Mouse (Mus musculus) embryonic facial prominence, embryonic 10.5 days (tissue): ENCODE data around the gene Tet2. TPM values are rescaled to one million over a fixed set of nuclear protein-coding genes. Genes with fewer than 3 reads are reported as not detected.

Experiments
- DNase-seq: peaks from one replicate; pipeline ENCODE4 v3.0.0-alpha.2; 2017; ENCODE audit warnings: low spot score
- H3K27ac ChIP-seq: fragments of 300-500 bp; sonication (generic); replicated peaks from 2 replicates; pipeline ENCODE4 v1.5.1; 2016; ENCODE audit warnings: mild to moderate bottlenecking
- H3K27me3 ChIP-seq: fragments of 300-500 bp; sonication (generic); replicated peaks from 2 replicates; pipeline ENCODE4 v1.6.1; 2016; ENCODE audit warnings: low read depth, mild to moderate bottlenecking; ENCODE audit not compliant: poor library complexity, severe bottlenecking
- H3K36me3 ChIP-seq: fragments of 300-500 bp; sonication (generic); replicated peaks from 2 replicates; pipeline ENCODE4 v1.6.1; 2016; ENCODE audit warnings: mild to moderate bottlenecking, moderate library complexity
- H3K4me1 ChIP-seq: fragments of 300-500 bp; sonication (generic); 2 replicates; pipeline ENCODE4 v1.6.1; 2016
- H3K4me3 ChIP-seq: fragments of 300-500 bp; sonication (generic); 2 replicates; pipeline ENCODE4 v1.5.1; 2016; ENCODE audit warnings: mild to moderate bottlenecking, moderate library complexity
- H3K9me3 ChIP-seq: fragments of 300-500 bp; sonication (generic); 2 replicates; pipeline ENCODE4 v1.6.1; 2016; ENCODE audit warnings: mild to moderate bottlenecking
- WGBS: fragments of 180-500 bp; shearing (Covaris S2); methylation state at CpG from one replicate; pipeline ENCODE4 v1.1.7; 2016; 5-methylcytosine and 5-hydroxymethylcytosine counted together
- polyA plus RNA-seq: library from polyadenylated mRNA; unstranded; fragments of >200 nt; fragmentation: Nextera tagmentation; extraction: Ambion mirVana; gene quantifications from 2 replicates; pipeline ENCODE4 v1.2.1, GENCODE M21; 2016

The Tet2 gene
- polyA plus RNA-seq, 1 experiment from 2014 or later: 19.0 TPM

DNA sequence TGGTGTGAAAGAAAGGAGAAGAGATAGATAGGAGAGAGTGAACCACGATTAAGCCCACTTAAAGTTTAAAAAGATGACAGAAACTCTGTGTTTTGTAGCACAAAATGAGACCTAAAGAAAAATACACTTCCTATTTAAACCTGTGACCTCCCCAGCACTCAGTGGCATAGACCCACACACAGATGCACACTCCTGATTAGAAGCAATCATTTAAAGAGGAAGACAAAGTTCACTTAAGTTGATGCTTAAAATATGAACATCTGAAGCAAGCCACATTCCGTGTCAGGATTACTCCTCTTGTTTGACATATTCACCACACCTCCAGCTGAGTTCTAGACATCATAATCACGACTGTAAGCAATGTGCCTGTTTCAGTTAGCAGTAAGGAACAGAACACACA is 14.3 kb downstream of the Tet2 start:
- Histone ChIP-seq H3K4me3 (no peak overlapping the region), H3K36me3 (peaks cover 7% of the 10 kb centered on the region; the same call in 1 of the 2 replicates), H3K27me3 (no peaks in the 10 kb centered on the region), H3K4me1 (peaks cover 14% of the 10 kb centered on the region), H3K27ac (no peak overlapping the region), H3K9me3 (no peaks in the 10 kb centered on the region)
- 84% methylated on average over 3 of the region's 3 CpGs for WGBS
- no peak for DNase-seq

DNA sequence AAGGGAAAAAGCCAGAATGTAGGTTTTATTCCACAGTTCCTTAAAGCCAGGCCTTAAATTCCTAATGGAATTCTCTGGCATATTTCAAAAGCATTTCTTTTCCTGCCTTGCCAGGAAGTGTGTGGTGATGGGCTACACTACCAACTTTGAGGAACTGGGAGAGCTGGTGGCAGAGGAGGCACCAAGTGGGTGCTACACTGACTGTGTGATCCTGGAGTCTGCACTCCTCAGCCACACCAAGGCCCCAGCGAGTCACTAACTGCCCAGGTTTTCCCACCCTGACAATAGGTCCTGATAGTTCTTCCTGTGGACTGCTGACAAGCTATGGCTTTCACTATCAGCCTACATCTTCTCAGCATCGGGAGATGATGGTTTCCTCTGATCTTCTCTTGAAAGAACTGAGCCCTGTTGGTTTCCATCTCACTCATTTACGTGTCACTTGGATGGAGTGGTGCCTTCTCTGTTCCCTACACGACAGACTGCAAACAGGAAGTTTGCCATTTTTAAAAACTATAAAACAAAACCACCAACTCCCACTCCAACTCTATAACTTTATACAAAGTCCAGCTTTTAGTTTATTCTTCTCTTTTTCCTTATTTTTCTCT is 18.7 kb downstream of the Tet2 start:
- 86% methylated on average over 4 of the region's 4 CpGs for WGBS
- Histone ChIP-seq H3K36me3 (peaks cover 18% of the 10 kb centered on the region), H3K4me3 (no peak overlapping the region), H3K27me3 (no peaks in the 10 kb centered on the region), H3K4me1 (no peaks in the 10 kb centered on the region), H3K27ac (no peak overlapping the region), H3K9me3 (no peaks in the 10 kb centered on the region)
- no peak for DNase-seq

DNA sequence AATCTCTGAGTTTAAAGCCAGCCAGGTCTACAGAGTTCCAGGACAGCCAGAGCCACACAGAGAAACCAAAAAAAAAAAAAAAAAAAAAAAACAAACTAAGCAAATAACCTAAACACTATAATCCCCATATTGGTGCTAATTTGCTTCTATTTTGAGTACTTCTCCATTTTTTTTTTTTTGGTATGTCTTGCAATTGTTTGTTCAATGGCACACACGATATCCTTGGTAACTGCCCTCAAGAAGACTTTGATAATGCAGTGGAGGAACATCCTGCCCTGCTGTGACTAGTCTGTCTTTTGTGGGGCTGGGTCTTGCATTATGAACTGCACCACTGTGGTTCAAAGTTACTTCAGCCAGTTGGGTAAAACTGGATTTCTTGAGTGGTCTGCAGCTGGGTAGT is 19.4 kb downstream of the Tet2 start:
- no peak overlapping the region for H3K27ac ChIP-seq
- no peaks in the 10 kb centered on the region for H3K9me3 ChIP-seq
- no peaks in the 10 kb centered on the region for H3K4me1 ChIP-seq
- peaks cover 18% of the 10 kb centered on the region for H3K36me3 ChIP-seq
- 90% methylated on average over 1 of the region's 1 CpGs for WGBS
- no peak for DNase-seq
- no peak overlapping the region for H3K4me3 ChIP-seq
- H3K27me3 ChIP-seq: no peaks in the 10 kb centered on the region

DNA sequence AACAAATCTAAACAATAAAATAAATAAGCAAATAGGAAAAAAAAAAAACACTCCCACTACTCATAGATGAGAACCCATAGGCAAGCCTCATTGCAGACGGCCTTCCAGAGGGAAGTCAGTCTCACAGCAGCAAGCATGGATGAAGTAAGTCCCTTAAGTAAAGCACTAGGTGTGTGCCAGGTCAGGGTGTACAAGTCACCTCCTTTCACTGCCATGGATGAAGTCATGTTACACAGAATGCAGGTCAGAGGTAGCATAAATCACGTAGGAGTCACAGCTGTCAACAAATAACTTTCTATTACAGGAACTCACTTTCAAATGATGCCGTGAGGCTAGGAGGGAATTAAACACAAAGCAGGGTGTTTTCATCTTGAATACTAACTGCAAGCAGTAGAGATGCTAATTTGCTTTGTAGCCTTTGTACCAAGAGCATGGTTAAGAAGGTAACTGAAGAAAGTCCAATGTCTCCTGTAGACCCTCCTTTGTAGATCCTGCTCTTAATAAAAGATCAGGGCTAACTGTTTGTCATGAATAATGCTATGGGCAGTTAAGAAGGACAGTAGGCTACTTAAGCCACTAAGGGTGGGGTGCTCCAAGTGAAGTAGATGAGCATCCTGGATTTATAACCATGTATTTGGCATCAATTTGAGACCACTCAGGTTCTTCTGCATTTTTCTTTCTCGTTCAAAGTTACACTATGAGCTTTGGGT is 20.4 kb downstream of the Tet2 start:
- no peak for DNase-seq
- Histone ChIP-seq H3K4me3 (no peak overlapping the region), H3K27me3 (no peaks in the 10 kb centered on the region), H3K4me1 (no peaks in the 10 kb centered on the region), H3K36me3 (peaks cover 18% of the 10 kb centered on the region), H3K9me3 (no peaks in the 10 kb centered on the region), H3K27ac (no peak overlapping the region)
- 89% methylated on average over 4 of the region's 4 CpGs for WGBS

DNA sequence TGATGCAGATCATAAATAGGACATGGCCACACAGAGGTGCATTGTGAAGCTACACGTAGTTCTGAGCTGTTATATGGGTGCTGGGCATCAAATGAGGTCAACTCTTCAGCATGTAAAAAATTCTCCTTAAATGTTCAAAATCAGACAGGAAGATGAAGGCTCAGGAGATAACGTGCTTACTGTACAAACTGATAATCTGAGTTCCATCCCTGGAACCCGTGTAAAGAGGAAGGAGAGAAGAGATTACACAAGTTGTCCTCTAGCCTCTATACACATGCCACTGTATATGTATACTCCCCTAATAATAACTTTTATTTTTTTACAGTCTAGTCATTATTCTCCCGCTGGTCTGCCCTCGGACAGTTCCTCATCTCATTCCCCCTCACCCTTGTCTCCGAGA is 21.7 kb downstream of the Tet2 start:
- Histone ChIP-seq H3K27ac (no peak overlapping the region), H3K9me3 (no peaks in the 10 kb centered on the region), H3K4me3 (no peak overlapping the region), H3K36me3 (peaks cover 20% of the 10 kb centered on the region), H3K27me3 (no peaks in the 10 kb centered on the region), H3K4me1 (no peaks in the 10 kb centered on the region)
- DNase-seq: no peak
- 91% methylated on average over 6 of the region's 6 CpGs for whole genome bisulfite sequencing

DNA sequence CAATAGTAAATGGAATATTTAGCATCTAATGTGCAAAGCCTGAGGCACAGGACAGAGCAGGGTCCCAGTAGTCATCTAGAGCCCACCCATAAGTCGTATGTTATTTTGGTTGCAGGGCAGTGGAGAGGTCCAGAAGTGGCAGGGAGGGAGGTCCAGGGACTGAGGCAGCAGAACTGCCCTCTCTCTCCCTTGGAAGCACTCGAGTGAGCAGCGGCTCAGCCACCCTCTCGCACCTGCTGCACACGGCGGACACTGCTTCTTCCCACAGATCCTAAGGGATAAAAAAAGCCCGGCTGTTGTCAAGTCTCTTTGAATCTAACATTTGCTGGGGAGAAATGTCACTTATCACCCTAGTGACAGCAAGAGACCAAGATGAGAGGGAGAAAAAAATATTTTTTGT is 22.6 kb downstream of the Tet2 start:
- H3K36me3 ChIP-seq: peaks cover 24% of the 10 kb centered on the region
- no peaks in the 10 kb centered on the region for H3K4me1 ChIP-seq
- no peak for DNase-seq
- H3K4me3 ChIP-seq: no peak overlapping the region
- H3K27me3 ChIP-seq: no peaks in the 10 kb centered on the region
- no peaks in the 10 kb centered on the region for H3K9me3 ChIP-seq
- H3K27ac ChIP-seq: no peak overlapping the region
- 81% methylated on average over 7 of the region's 7 CpGs for whole genome bisulfite sequencing

DNA sequence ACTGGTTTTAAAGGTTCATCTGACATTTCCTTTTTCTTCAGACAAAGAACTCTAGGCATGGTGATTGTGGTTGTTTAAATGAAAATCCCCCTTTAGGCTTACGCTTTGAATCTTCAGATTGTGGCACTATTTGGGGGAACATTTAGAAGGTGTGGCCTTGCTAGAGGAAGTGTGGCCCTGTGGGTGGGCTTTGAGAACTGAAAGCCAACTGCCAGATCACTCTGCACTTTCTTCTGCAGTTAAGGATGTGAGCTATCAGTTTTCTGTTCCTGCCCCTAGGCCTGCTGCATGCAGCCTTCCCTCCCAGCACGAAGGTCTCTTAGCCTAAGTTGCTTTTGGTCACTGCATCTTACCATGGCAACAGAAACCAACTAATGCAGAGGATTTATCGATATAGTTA is 26.1 kb downstream of the Tet2 start:
- no peak overlapping the region for H3K4me3 ChIP-seq
- no peaks in the 10 kb centered on the region for H3K9me3 ChIP-seq
- DNase-seq: no peak
- no peaks in the 10 kb centered on the region for H3K4me1 ChIP-seq
- no peaks in the 10 kb centered on the region for H3K27me3 ChIP-seq
- peaks cover 41% of the 10 kb centered on the region for H3K36me3 ChIP-seq
- H3K27ac ChIP-seq: no peak overlapping the region
- WGBS: 89% methylated on average over 3 of the region's 3 CpGs

DNA sequence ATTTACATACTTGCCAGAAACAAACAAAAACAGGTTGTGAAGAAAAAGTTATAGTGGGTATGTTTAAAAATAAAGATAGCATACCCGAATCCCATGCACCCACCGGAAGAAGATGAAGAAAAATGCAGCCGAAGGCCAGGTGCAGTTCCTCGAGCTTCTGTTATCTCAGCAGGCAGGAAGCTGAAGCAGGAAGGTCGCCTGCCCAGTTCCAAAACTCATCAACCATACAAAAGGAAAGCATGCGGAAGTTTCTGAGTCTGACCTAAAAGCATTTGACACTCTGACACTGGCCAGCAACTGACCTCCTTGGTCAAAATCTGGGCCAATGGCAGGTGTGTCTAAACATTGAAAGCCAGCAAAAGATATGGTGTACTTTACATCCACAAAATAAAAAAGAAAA is 26.8 kb downstream of the Tet2 start:
- DNase-seq: no peak
- Histone ChIP-seq H3K27ac (no peak overlapping the region), H3K4me1 (no peaks in the 10 kb centered on the region), H3K4me3 (no peak overlapping the region), H3K27me3 (no peaks in the 10 kb centered on the region), H3K36me3 (peaks cover 48% of the 10 kb centered on the region), H3K9me3 (no peaks in the 10 kb centered on the region)
- 81% methylated on average over 6 of the region's 6 CpGs for WGBS

DNA sequence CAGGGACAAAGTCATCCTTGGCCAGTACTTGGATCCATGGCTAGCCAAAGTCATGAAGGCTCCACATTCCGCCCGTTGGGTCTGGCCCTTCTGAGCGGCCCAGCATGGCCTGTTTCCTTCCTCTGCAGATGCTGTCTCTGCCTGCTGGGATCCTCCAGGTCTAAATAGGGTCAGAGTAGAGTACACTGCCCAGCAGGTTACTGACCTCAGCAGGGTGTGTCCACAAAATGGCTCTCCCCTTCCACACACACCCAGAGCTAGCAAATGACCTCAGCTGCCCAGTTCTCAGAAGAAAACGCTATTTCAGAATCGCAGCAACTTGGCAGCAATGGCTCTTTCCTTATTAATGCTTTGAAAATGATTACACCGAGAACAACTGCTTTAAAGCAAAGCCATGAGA is 27.5 kb downstream of the Tet2 start:
- Histone ChIP-seq H3K9me3 (no peaks in the 10 kb centered on the region), H3K27ac (no peak overlapping the region), H3K4me3 (no peak overlapping the region), H3K4me1 (no peaks in the 10 kb centered on the region), H3K36me3 (peaks cover 55% of the 10 kb centered on the region), H3K27me3 (no peaks in the 10 kb centered on the region)
- no peak for DNase-seq
- WGBS: 85% methylated on average over 6 of the region's 6 CpGs

DNA sequence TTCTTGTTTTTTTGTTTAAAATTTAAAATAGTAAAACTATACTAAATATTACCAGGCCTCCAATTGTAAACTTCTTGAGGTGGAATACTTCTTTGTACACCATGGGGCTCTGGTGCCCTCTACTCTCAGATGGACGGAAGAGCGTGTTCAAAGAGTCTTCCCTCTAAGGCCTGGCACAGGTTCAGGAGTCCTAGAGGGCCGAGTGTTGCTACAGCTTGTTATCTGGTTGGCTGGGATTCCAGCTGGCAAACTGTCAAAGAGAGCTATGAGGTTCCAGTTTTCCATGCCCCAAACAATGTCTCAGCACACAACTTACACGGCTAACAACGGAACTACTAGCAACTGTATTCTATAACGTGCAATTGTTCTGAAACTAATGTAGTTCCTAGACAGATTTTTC is 28.8 kb downstream of the Tet2 start:
- H3K9me3 ChIP-seq: no peaks in the 10 kb centered on the region
- H3K4me3 ChIP-seq: no peak overlapping the region
- no peaks in the 10 kb centered on the region for H3K27me3 ChIP-seq
- no peak for DNase-seq
- H3K27ac ChIP-seq: no peak overlapping the region
- no peaks in the 10 kb centered on the region for H3K4me1 ChIP-seq
- peaks cover 68% of the 10 kb centered on the region for H3K36me3 ChIP-seq
- 97% methylated on average over 6 of the region's 6 CpGs for WGBS

DNA sequence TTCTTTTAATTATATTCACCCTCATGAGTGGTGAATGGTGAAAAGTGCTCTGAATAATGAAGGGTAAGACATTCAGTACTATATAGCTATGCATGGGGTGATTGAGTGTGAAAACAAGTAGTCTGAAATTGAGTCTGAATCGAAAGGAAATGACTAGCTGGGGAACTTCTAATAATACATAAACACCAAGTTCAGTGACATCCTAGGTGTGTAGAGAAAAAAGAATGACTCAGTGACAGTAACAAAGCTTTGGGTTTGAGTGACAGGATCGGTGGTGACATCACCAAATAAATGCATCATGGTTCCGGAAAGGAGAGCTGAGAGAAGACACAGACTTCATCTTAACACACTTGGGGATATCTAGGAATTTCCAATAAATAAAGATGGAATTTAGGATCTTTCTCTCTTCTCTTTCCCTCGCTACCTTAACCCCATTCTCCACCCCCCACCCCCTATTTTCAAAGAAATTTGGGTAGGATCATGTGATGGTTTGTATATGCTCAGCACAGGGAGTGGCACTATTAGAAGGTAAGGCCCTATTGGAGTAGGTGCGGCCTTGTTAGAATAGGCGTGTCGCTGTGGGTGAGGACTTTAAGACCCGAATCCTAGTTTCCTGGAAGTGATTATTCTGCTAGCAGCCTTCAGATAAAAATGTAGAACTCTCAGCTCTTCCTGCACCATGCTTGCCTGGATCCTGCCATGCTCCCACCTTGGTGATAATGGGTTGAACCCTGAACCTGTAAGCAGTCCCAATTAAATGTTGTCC is 29.6 kb downstream of the Tet2 start:
- Histone ChIP-seq H3K36me3 (peaks cover 72% of the 10 kb centered on the region), H3K4me1 (no peaks in the 10 kb centered on the region), H3K27ac (no peak overlapping the region), H3K9me3 (no peaks in the 10 kb centered on the region), H3K4me3 (no peak overlapping the region), H3K27me3 (no peaks in the 10 kb centered on the region)
- 92% methylated on average over 8 of the region's 8 CpGs for WGBS
- DNase-seq: no peak

DNA sequence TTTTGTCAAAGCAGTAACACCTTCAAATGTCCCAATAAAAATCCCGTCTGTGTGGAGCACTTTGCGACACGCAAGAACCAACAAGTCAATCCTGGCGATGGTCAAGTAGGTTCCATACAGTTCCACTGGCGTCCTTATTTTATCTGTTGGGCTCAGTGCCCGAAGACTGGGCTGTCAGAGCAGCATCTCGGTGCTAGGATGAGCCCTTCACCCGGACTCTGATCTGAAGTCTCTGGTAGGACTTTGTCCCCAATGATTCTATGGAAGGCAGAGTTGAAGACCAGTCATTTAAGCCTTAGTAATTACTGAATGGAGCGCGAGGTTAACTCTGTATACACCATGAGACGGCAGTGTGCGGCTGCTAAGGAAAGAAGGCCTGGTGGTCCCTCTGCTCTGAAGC is 30.6 kb downstream of the Tet2 start:
- Histone ChIP-seq H3K27ac (no peak overlapping the region), H3K36me3 (peaks cover 75% of the 10 kb centered on the region), H3K27me3 (no peaks in the 10 kb centered on the region), H3K4me3 (no peak overlapping the region), H3K4me1 (no peaks in the 10 kb centered on the region), H3K9me3 (no peaks in the 10 kb centered on the region)
- whole genome bisulfite sequencing: 95% methylated on average over 12 of the region's 12 CpGs
- DNase-seq: no peak

DNA sequence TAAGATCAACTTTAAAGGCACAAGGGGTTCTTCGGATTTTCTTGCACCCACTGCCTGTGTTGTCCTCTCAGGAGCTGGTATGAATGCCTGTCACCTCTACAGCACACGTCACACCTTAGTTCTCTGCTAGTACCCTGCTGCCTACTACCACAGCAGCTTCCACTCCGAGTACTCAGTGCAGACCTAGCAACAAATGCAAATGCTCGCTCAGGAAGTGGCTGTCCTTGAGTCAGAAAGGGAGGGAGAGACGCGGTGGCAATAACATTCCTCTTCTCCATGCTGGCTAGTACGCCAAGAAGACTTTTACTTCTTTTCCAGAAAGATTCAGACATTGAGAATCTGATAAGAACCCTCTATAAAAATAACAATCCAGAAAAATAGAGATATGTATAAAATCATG is 31.5 kb downstream of the Tet2 start:
- Histone ChIP-seq H3K4me3 (no peak overlapping the region), H3K27me3 (no peaks in the 10 kb centered on the region), H3K36me3 (peaks cover 79% of the 10 kb centered on the region), H3K4me1 (no peaks in the 10 kb centered on the region), H3K27ac (no peak overlapping the region), H3K9me3 (no peaks in the 10 kb centered on the region)
- 87% methylated on average over 7 of the region's 7 CpGs for WGBS
- no peak for DNase-seq
